Comparison of ENCODE assay signal across 9 mouse cellular contexts in genomic region chr10:80436276-80436675, GRCm38 (mm10). TPM values are rescaled to one million over a fixed set of nuclear protein-coding genes. Genes with fewer than 3 reads are reported as not detected.
A peak's percentile ranks its signal among the peaks of the same experiment; 100 is the strongest.
DNase-seq lines count a peak whose midpoint lies in the region; ATAC-seq and TF ChIP-seq lines count a peak whose summit lies in the region.
"Had no signal": no experiment of that assay in that cellular context is flagged by ENCODE, and none has a peak within 500 bp of the region (broad histone marks: within the 10 kb centered on the region; RNA-seq: fewer than 3 reads in every experiment).

No protein-coding gene starts in this region.

- DNase-seq in hindbrain, embryonic 10.5 days (ENCODE audit: low spot score) = no peak
- no peak for DNase-seq in G1E (ENCODE audit: low spot score)
- DNase-seq in spleen, postnatal 36 days (ENCODE audit: low spot score in 2 of 2) = peak; percentile 53 to 65
- DNase-seq in gastrocnemius, postnatal 4 days (ENCODE audit: low spot score in 2 of 2) = no peak
- DNase-seq in heart, adult 2 months = no peak
- DNase-seq in natural killer cell, adult 2 months (ENCODE audit: low spot score in 2 of 2) = no peak

- no peaks in the 10 kb centered on the region for H3K9me3 ChIP-seq in hindbrain, embryonic 10.5 days
- no peaks in the 10 kb centered on the region for H3K9me3 ChIP-seq in hindbrain, embryonic 13.5 days
- H3K9me3 ChIP-seq in G1E (replicated peaks) = no peaks in the 10 kb centered on the region
- no peaks in the 10 kb centered on the region for H3K9me3 ChIP-seq in kidney, embryonic 16.5 days (ENCODE audit: low read length)

- H3K79me2 ChIP-seq in heart, adult 2 months (replicated peaks; ENCODE audit: control insufficient read depth, insufficient read depth, low read length) = peaks cover 4% of the 10 kb centered on the region; the same call in 1 of the 2 replicates

- no peak for ATAC-seq in hindbrain, embryonic 13.5 days (ENCODE audit: low FRiP score)
- no peak for ATAC-seq in G1E (ENCODE audit: extremely low read depth, insufficient number of reproducible peaks, low FRiP score, poor library complexity, severe bottlenecking)
- ATAC-seq in kidney, embryonic 16.5 days (ENCODE audit: low FRiP score, low TSS enrichment) = no peak

- peak overlapping the region; percentile 4; the same call in 1 of the 2 replicates for H3K27ac ChIP-seq in hindbrain, embryonic 10.5 days
- H3K27ac ChIP-seq in hindbrain, embryonic 13.5 days = no peak overlapping the region
- H3K27ac ChIP-seq in kidney, embryonic 16.5 days (ENCODE audit: low read length) = peak overlapping the region; percentile 44; the same call in 1 of the 2 replicates
- H3K27ac ChIP-seq in heart, adult 2 months = no peak overlapping the region

- TF ChIP-seq CTCF in G1E (IDR thresholded peaks at IDR 0.05; ENCODE audit: low read depth, low read length) = no peak
- no peak for TF ChIP-seq CTCF in heart, adult 2 months (IDR thresholded peaks at IDR 0.05)

- WGBS in hindbrain, embryonic 10.5 days = 11% methylated on average over 9 of the region's 9 CpGs
- 13% methylated on average over 9 of the region's 9 CpGs for WGBS in hindbrain, embryonic 13.5 days
- WGBS in kidney, embryonic 16.5 days = 12% methylated on average over 9 of the region's 9 CpGs
- 15% methylated on average over 9 of the region's 9 CpGs for WGBS in heart, adult 2 months

- H3K9ac ChIP-seq in hindbrain, embryonic 13.5 days = no peak overlapping the region
- no peak overlapping the region for H3K9ac ChIP-seq in kidney, embryonic 16.5 days (replicated peaks; ENCODE audit: low read length)
- H3K9ac ChIP-seq in heart, adult 2 months (ENCODE audit: low read depth, low read length) = no peak overlapping the region

- peaks cover 35% of the 10 kb centered on the region for H3K4me1 ChIP-seq in hindbrain, embryonic 10.5 days (replicated peaks)
- peaks cover 20% of the 10 kb centered on the region for H3K4me1 ChIP-seq in hindbrain, embryonic 13.5 days (replicated peaks)
- peaks cover 56% of the 10 kb centered on the region for H3K4me1 ChIP-seq in G1E (ENCODE audit: insufficient read depth, low read depth, low read length)
- peaks cover 14% of the 10 kb centered on the region for H3K4me1 ChIP-seq in kidney, embryonic 16.5 days (ENCODE audit: insufficient read depth, low read length)
- peaks cover 1% of the 10 kb centered on the region; the same call in 1 of the 2 replicates for H3K4me1 ChIP-seq in heart, adult 2 months (ENCODE audit: control insufficient read depth, insufficient read depth, low read length)

- no peak overlapping the region for H3K4me2 ChIP-seq in hindbrain, embryonic 13.5 days
- no peak overlapping the region for H3K4me2 ChIP-seq in kidney, embryonic 16.5 days (replicated peaks; ENCODE audit: low read depth, low read length)

- TF ChIP-seq POLR2A in heart, adult 2 months (IDR thresholded peaks at IDR 0.05; ENCODE audit: insufficient read depth, low read depth, low read length) = no peak

- H3K4me3 ChIP-seq in hindbrain, embryonic 10.5 days = no peak overlapping the region
- no peak overlapping the region for H3K4me3 ChIP-seq in hindbrain, embryonic 13.5 days
- H3K4me3 ChIP-seq in G1E (ENCODE audit: low read depth, low read length) = peak overlapping the region; percentile 64; the same call in 1 of the 2 replicates
- H3K4me3 ChIP-seq in kidney, embryonic 16.5 days (ENCODE audit: low read length) = no peak overlapping the region
- no peak overlapping the region for H3K4me3 ChIP-seq in heart, adult 2 months

- intact Hi-C loops in heart, adult 2 months (cut with DNase I) = no loop called here

- H3K27me3 ChIP-seq in hindbrain, embryonic 10.5 days (ENCODE audit: insufficient read depth, poor library complexity, severe bottlenecking) = peaks cover 13% of the 10 kb centered on the region
- H3K27me3 ChIP-seq in hindbrain, embryonic 13.5 days = peaks cover 10% of the 10 kb centered on the region
- peaks cover 4% of the 10 kb centered on the region; the same call in 1 of the 2 replicates for H3K27me3 ChIP-seq in G1E (ENCODE audit: insufficient read depth, low read length)
- H3K27me3 ChIP-seq in kidney, embryonic 16.5 days (ENCODE audit: insufficient read depth, low read length) = no peaks in the 10 kb centered on the region
- no peaks in the 10 kb centered on the region for H3K27me3 ChIP-seq in heart, adult 2 months (ENCODE audit: control insufficient read depth, insufficient read depth, low read length)

- H3K36me3 ChIP-seq in hindbrain, embryonic 10.5 days = peaks cover 2% of the 10 kb centered on the region; the same call in 1 of the 2 replicates
- no peaks in the 10 kb centered on the region for H3K36me3 ChIP-seq in hindbrain, embryonic 13.5 days
- H3K36me3 ChIP-seq in G1E (replicated peaks) = peaks cover 7% of the 10 kb centered on the region
- no peaks in the 10 kb centered on the region for H3K36me3 ChIP-seq in kidney, embryonic 16.5 days (ENCODE audit: insufficient read depth, low read length)
- no peaks in the 10 kb centered on the region for H3K36me3 ChIP-seq in heart, adult 2 months (ENCODE audit: control insufficient read depth, insufficient read depth, low read length)

- TF ChIP-seq EP300 in heart, adult 2 months (IDR thresholded peaks at IDR 0.05; ENCODE audit: insufficient read depth, low read depth, low read length) = no peak

RNA-seq across cellular contexts. Expression of gene Tcf3, which starts 2.8 kb away (rescaled TPM):
- 191 and 198 TPM in 2 replicates for polyA plus RNA-seq in hindbrain, embryonic 10.5 days (2016; fragmentation: Nextera tagmentation; extraction: Ambion mirVana)
- 60.9 and 62.5 TPM in 2 replicates for polyA plus RNA-seq in hindbrain, embryonic 13.5 days (2015; fragmentation: Nextera tagmentation; extraction: Ambion mirVana)
- total RNA-seq in G1E (2014; fragmentation: Nextera tagmentation) (152 and 175 TPM in 2 replicates), G1E (2017) (70.0 and 84.0 TPM in 2 replicates)
- 1,090 and 1,330 TPM in 2 replicates for polyA plus RNA-seq in G1E (2012)
- polyA plus RNA-seq in kidney, embryonic 16.5 days (2015; fragmentation: Nextera tagmentation; extraction: Ambion mirVana) = 118 and 126 TPM in 2 replicates
- 10 to 100 TPM; 66.4 to 67.5 TPM for total RNA-seq in gastrocnemius, postnatal 4 days (2021)
- total RNA-seq in heart, adult 2 months (2021) = 10 to 100 TPM; 16.5 to 18.0 TPM
- 20.1 and 25.0 TPM in 2 replicates for polyA plus RNA-seq in heart, adult 2 months (2012; rRNA removed)

RNA-seq across cellular contexts. Expression of gene Uqcr11, which starts 29.6 kb away (rescaled TPM):
- polyA plus RNA-seq in hindbrain, embryonic 10.5 days (2016; fragmentation: Nextera tagmentation; extraction: Ambion mirVana) = 648 and 654 TPM in 2 replicates
- 575 and 577 TPM in 2 replicates for polyA plus RNA-seq in hindbrain, embryonic 13.5 days (2015; fragmentation: Nextera tagmentation; extraction: Ambion mirVana)
- 57.3 and 71.6 TPM in 2 replicates for total RNA-seq in G1E (2014; fragmentation: Nextera tagmentation)
- total RNA-seq in G1E (2017) = 376 and 446 TPM in 2 replicates
- 1,650 and 1,908 TPM in 2 replicates for polyA plus RNA-seq in G1E (2012)
- polyA plus RNA-seq in kidney, embryonic 16.5 days (2015; fragmentation: Nextera tagmentation; extraction: Ambion mirVana) = 840 and 906 TPM in 2 replicates
- 100 to 1,000 TPM; 640 to 657 TPM for total RNA-seq in gastrocnemius, postnatal 4 days (2021)
- total RNA-seq in heart, adult 2 months (2021) = 1,000 to 10,000 TPM; 1,743 to 1,981 TPM
- 5,192 and 5,251 TPM in 2 replicates for polyA plus RNA-seq in heart, adult 2 months (2012; rRNA removed)

RNA-seq across cellular contexts. Expression of gene Mbd3, which starts 36.9 kb away (rescaled TPM):
- 341 and 365 TPM in 2 replicates for polyA plus RNA-seq in hindbrain, embryonic 10.5 days (2016; fragmentation: Nextera tagmentation; extraction: Ambion mirVana)
- 230 TPM in 2 replicates for polyA plus RNA-seq in hindbrain, embryonic 13.5 days (2015; fragmentation: Nextera tagmentation; extraction: Ambion mirVana)
- total RNA-seq in G1E (2014; fragmentation: Nextera tagmentation) (37.3 and 41.7 TPM in 2 replicates), G1E (2017) (36.0 and 42.0 TPM in 2 replicates)
- 244 and 272 TPM in 2 replicates for polyA plus RNA-seq in G1E (2012)
- polyA plus RNA-seq in kidney, embryonic 16.5 days (2015; fragmentation: Nextera tagmentation; extraction: Ambion mirVana) = 266 and 277 TPM in 2 replicates
- 100 to 1,000 TPM; 139 to 140 TPM for total RNA-seq in gastrocnemius, postnatal 4 days (2021)
- 10 to 100 TPM; 86.5 to 95.2 TPM for total RNA-seq in heart, adult 2 months (2021)
- 91.4 and 95.1 TPM in 2 replicates for polyA plus RNA-seq in heart, adult 2 months (2012; rRNA removed)

RNA-seq across cellular contexts. Expression of gene Mex3d, which starts 48.8 kb away (rescaled TPM):
- 7.2 and 8.8 TPM in 2 replicates for polyA plus RNA-seq in hindbrain, embryonic 10.5 days (2016; fragmentation: Nextera tagmentation; extraction: Ambion mirVana)
- 14.8 and 16.5 TPM in 2 replicates for polyA plus RNA-seq in hindbrain, embryonic 13.5 days (2015; fragmentation: Nextera tagmentation; extraction: Ambion mirVana)
- 7.7 and 11.4 TPM in 2 replicates for total RNA-seq in G1E (2014; fragmentation: Nextera tagmentation)
- total RNA-seq in G1E (2017) = 8.7 and 10.9 TPM in 2 replicates
- 35.3 and 41.9 TPM in 2 replicates for polyA plus RNA-seq in G1E (2012)
- polyA plus RNA-seq in kidney, embryonic 16.5 days (2015; fragmentation: Nextera tagmentation; extraction: Ambion mirVana) = 3.8 and 5.1 TPM in 2 replicates
- 10 to 100 TPM; 17.8 to 18.9 TPM for total RNA-seq in gastrocnemius, postnatal 4 days (2021)
- total RNA-seq in heart, adult 2 months (2021) = 1 to 10 TPM; 7.3 to 7.5 TPM
- polyA plus RNA-seq in heart, adult 2 months (2012; rRNA removed) = 5.8 and 7.9 TPM in 2 replicates

RNA-seq across cellular contexts. Expression of gene Onecut3, which starts 58.4 kb away (rescaled TPM):
- polyA plus RNA-seq in hindbrain, embryonic 10.5 days (2016; fragmentation: Nextera tagmentation; extraction: Ambion mirVana) = 1.1 and 2.0 TPM in 2 replicates
- polyA plus RNA-seq in hindbrain, embryonic 13.5 days (2015; fragmentation: Nextera tagmentation; extraction: Ambion mirVana) = 2.1 and 2.5 TPM in 2 replicates
- total RNA-seq in G1E (2014; fragmentation: Nextera tagmentation) (not detected in 2 replicates), G1E (2017) (0.06 and 0.11 TPM in 2 replicates)
- not detected in 2 replicates for polyA plus RNA-seq in G1E (2012)
- not detected in 2 replicates for polyA plus RNA-seq in kidney, embryonic 16.5 days (2015; fragmentation: Nextera tagmentation; extraction: Ambion mirVana)
- total RNA-seq in gastrocnemius, postnatal 4 days (2021) = not detected
- total RNA-seq in heart, adult 2 months (2021) = under 1 TPM in 1 of 2 experiments, not detected in 1; 0.05 TPM
- polyA plus RNA-seq in heart, adult 2 months (2012; rRNA removed) = 0.06 and 0.09 TPM in 2 replicates
- total RNA-seq: layer of hippocampus, postnatal 25 days had no signal

Comparison
In these comparisons a context has a peak if more than half of its experiments do, and no peak if none do; other contexts are left out.
1. H3K27ac ChIP-seq: peak in hindbrain, embryonic 10.5 days (single experiment) and kidney, embryonic 16.5 days (single experiment); none in hindbrain, embryonic 13.5 days (single experiment) and heart, adult 2 months (single experiment).
2. DNase-seq: peak in spleen, postnatal 36 days (2 of 2); none in hindbrain, embryonic 10.5 days (single experiment), G1E (single experiment), gastrocnemius, postnatal 4 days (0 of 2), heart, adult 2 months (0 of 2) and natural killer cell, adult 2 months (0 of 2).